Mouse (Mus musculus) kidney, adult 2 months (tissue): ENCODE data around the gene St8sia1.

Source experiments
- CTCF ChIP-seq: fragments of 200-500 bp; conservative IDR thresholded peaks from 2 replicates; pipeline ENCODE4 v1.5.1; 2011; ENCODE audit warnings: low read depth, mild to moderate bottlenecking, control low read depth, low read length, moderate library complexity, mixed read lengths; ENCODE audit not compliant: insufficient read depth, insufficient read length
- POLR2A ChIP-seq: fragments of 200-500 bp; IDR thresholded peaks from one replicate; pipeline ENCODE4 v1.6.1; 2011; ENCODE audit warnings: low read depth, low read length, control low read depth

GRCm38 (mm10) chr6:143008865-143009264, 44.6 kb upstream of the St8sia1 start:
- TF ChIP-seq POLR2A (no peak), CTCF (no peak)
